Mouse (Mus musculus): Measurements from ENCODE around the gene Sertad2.

GRCm38 (mm10) chr11:20603066-20603812 lies 60.2 kb downstream of the Sertad2 start:
- TF ChIP-seq CTCF (IDR thresholded peaks at IDR 0.05; ENCODE audit: insufficient read depth, low read length), result no peak
- TF ChIP-seq POLR2A (IDR thresholded peaks at IDR 0.05; ENCODE audit: borderline replicate concordance, extremely low read depth, low read depth, low read length), result no peak

Data from lung, adult 2 months (tissue).